Mouse (Mus musculus) liver, embryonic 16.5 days (tissue): ENCODE results near the gene AL731706.2. TPM values are rescaled to one million over a fixed set of nuclear protein-coding genes. Genes with fewer than 3 reads are reported as not detected.

Source experiments
- ATAC-seq: fragments of 200-750 bp; cut with Nextera tagmentation; 2 replicates; pipeline ENCODE4 v1.8.0; 2017; ENCODE audit warnings: low read depth, mild to moderate bottlenecking, moderate number of reproducible peaks, moderate library complexity
- H3K27ac ChIP-seq: fragments of 300-500 bp; sonication (generic); 2 replicates; pipeline ENCODE4 v1.5.1; 2014; ENCODE audit warnings: mild to moderate bottlenecking, low read length
- H3K27me3 ChIP-seq: fragments of 300-500 bp; sonication (generic); 2 replicates; pipeline ENCODE4 v1.6.1; 2014; ENCODE audit warnings: low read depth, low read length, mixed read lengths; ENCODE audit not compliant: control insufficient read depth, insufficient read depth
- H3K36me3 ChIP-seq: fragments of 300-500 bp; sonication (generic); 2 replicates; pipeline ENCODE4 v1.6.1; 2014; ENCODE audit warnings: mild to moderate bottlenecking; ENCODE audit not compliant: control insufficient read depth, insufficient read depth
- H3K4me1 ChIP-seq: fragments of 300-500 bp; sonication (generic); 2 replicates; pipeline ENCODE4 v1.6.1; 2014; ENCODE audit warnings: low read depth, low read length, mixed read lengths; ENCODE audit not compliant: control insufficient read depth
- H3K4me2 ChIP-seq: fragments of 300-500 bp; sonication (generic); 2 replicates; pipeline ENCODE4 v1.6.1; 2014; ENCODE audit warnings: low read depth, low read length, mixed read lengths
- H3K4me3 ChIP-seq: fragments of 300-500 bp; sonication (generic); 2 replicates; pipeline ENCODE4 v1.5.1; 2014; ENCODE audit warnings: low read depth, mild to moderate bottlenecking, low read length
- H3K9ac ChIP-seq: fragments of 300-500 bp; sonication (generic); 2 replicates; pipeline ENCODE4 v1.6.1; 2014; ENCODE audit warnings: low read depth, low read length
- H3K9me3 ChIP-seq: fragments of 300-500 bp; sonication (generic); replicated peaks from 2 replicates; pipeline ENCODE4 v1.6.1; 2016; ENCODE audit warnings: low read length; ENCODE audit not compliant: control insufficient read depth
- WGBS: fragments of 180-500 bp; shearing (Covaris S2); extraction: QIAGEN DNeasy Blood & Tissue Kit; methylation state at CpG from one replicate; pipeline ENCODE4 v1.1.7; 2014; ENCODE audit not compliant: insufficient replicate concordance; 5-methylcytosine and 5-hydroxymethylcytosine counted together
- polyA plus RNA-seq: library from polyadenylated mRNA; unstranded; fragments of >200 nt; fragmentation: Nextera tagmentation; extraction: Ambion mirVana; gene quantifications from 2 replicates; pipeline ENCODE4 v1.2.1, GENCODE M21; 2015

The AL731706.2 gene
- 14.6 and 16.3 TPM in 2 replicates for polyA plus RNA-seq

GRCm38 (mm10) chr2:136885579-136885978, at the start of gene AL731706.2:
Gene AL731706.2 (minus strand): TSS chr2:136885679.
- no peak for ATAC-seq
- H3K9ac ChIP-seq: no peak within 1 kb of the TSS
- no peak within 1 kb of the TSS for H3K27ac ChIP-seq
- no peaks in the 10 kb centered on the region for H3K9me3 ChIP-seq
- 67% methylated on average over 2 of the region's 2 CpGs for WGBS
- H3K4me1 ChIP-seq: peaks cover 6% of the 10 kb centered on the region
- H3K27me3 ChIP-seq: no peaks in the 10 kb centered on the region
- peaks cover 12% of the 10 kb centered on the region for H3K36me3 ChIP-seq
- H3K4me3 ChIP-seq: no peak within 1 kb of the TSS
- H3K4me2 ChIP-seq: no peak within 1 kb of the TSS

GRCm38 (mm10) chr2:136921003-136921408, 35.5 kb upstream of the AL731706.2 start:
- Histone ChIP-seq H3K4me1 (peaks cover 10% of the 10 kb centered on the region), H3K4me3 (no peak overlapping the region), H3K4me2 (peak overlapping the region; percentile 19; the same call in 1 of the 2 replicates), H3K27ac (peak overlapping the region; percentile 71), H3K36me3 (no peaks in the 10 kb centered on the region), H3K9me3 (no peaks in the 10 kb centered on the region), H3K9ac (no peak overlapping the region), H3K27me3 (no peaks in the 10 kb centered on the region)
- ATAC-seq: peak; percentile 94
- WGBS: 33% methylated on average over 4 of the region's 4 CpGs

GRCm38 (mm10) chr2:136920257-136920993, 34.9 kb upstream of the AL731706.2 start:
- Histone ChIP-seq H3K9me3 (no peaks in the 10 kb centered on the region), H3K27ac (peak overlapping the region; percentile 80), H3K9ac (no peak overlapping the region), H3K27me3 (no peaks in the 10 kb centered on the region), H3K4me1 (peaks cover 10% of the 10 kb centered on the region), H3K4me3 (no peak overlapping the region), H3K36me3 (no peaks in the 10 kb centered on the region), H3K4me2 (no peak overlapping the region)
- WGBS: 52% methylated on average over 3 of the region's 3 CpGs
- ATAC-seq: peak; percentile 17; the same call in 1 of the 2 replicates

GRCm38 (mm10) chr2:136919433-136919832, 34.0 kb upstream of the AL731706.2 start:
- no peaks in the 10 kb centered on the region for H3K27me3 ChIP-seq
- 80% methylated on average over 1 of the region's 1 CpGs for WGBS
- H3K9me3 ChIP-seq: no peaks in the 10 kb centered on the region
- no peak overlapping the region for H3K4me3 ChIP-seq
- no peak overlapping the region for H3K9ac ChIP-seq
- peaks cover 10% of the 10 kb centered on the region for H3K4me1 ChIP-seq
- no peak overlapping the region for H3K27ac ChIP-seq
- no peaks in the 10 kb centered on the region for H3K36me3 ChIP-seq
- no peak for ATAC-seq
- no peak overlapping the region for H3K4me2 ChIP-seq

GRCm38 (mm10) chr2:136914334-136914902, 28.9 kb upstream of the AL731706.2 start:
- Histone ChIP-seq H3K4me2 (no peak overlapping the region), H3K27me3 (no peaks in the 10 kb centered on the region), H3K36me3 (no peaks in the 10 kb centered on the region), H3K9ac (no peak overlapping the region), H3K27ac (no peak overlapping the region), H3K9me3 (no peaks in the 10 kb centered on the region), H3K4me3 (no peak overlapping the region), H3K4me1 (no peaks in the 10 kb centered on the region)
- 45% methylated on average over 3 of the region's 3 CpGs for WGBS
- ATAC-seq: no peak

GRCm38 (mm10) chr2:136913021-136913420, 27.5 kb upstream of the AL731706.2 start:
- Histone ChIP-seq H3K9ac (no peak overlapping the region), H3K27me3 (no peaks in the 10 kb centered on the region), H3K9me3 (no peaks in the 10 kb centered on the region), H3K4me2 (no peak overlapping the region), H3K27ac (no peak overlapping the region), H3K36me3 (no peaks in the 10 kb centered on the region), H3K4me3 (no peak overlapping the region), H3K4me1 (no peaks in the 10 kb centered on the region)
- no peak for ATAC-seq
- 90% methylated on average over 3 of the region's 3 CpGs for WGBS

- ATAC-seq: 0 out of 2 replicates have a peak, but pooled peaks have one; percentile 13
- H3K9me3 ChIP-seq: no peaks in the 10 kb centered on the region
- no peaks in the 10 kb centered on the region for H3K27me3 ChIP-seq
- H3K4me3 ChIP-seq: no peak overlapping the region
- H3K4me2 ChIP-seq: no peak overlapping the region
- no peaks in the 10 kb centered on the region for H3K4me1 ChIP-seq
- H3K27ac ChIP-seq: no peak overlapping the region
- no peaks in the 10 kb centered on the region for H3K36me3 ChIP-seq
- 20% methylated on average over 4 of the region's 4 CpGs for WGBS
- H3K9ac ChIP-seq: no peak overlapping the region
Observed at GRCm38 (mm10) chr2:136911958-136912411, 26.5 kb upstream of the AL731706.2 start.

GRCm38 (mm10) chr2:136909298-136909697, 23.8 kb upstream of the AL731706.2 start:
- Histone ChIP-seq H3K4me3 (no peak overlapping the region), H3K4me1 (no peaks in the 10 kb centered on the region), H3K9me3 (no peaks in the 10 kb centered on the region), H3K9ac (no peak overlapping the region), H3K27ac (no peak overlapping the region), H3K36me3 (0 out of 2 replicates have a peak, but pooled peaks cover 2% of the 10 kb centered on the region), H3K4me2 (no peak overlapping the region), H3K27me3 (no peaks in the 10 kb centered on the region)
- peak; percentile 43; the same call in 1 of the 2 replicates for ATAC-seq
- WGBS: 44% methylated on average over 2 of the region's 2 CpGs

GRCm38 (mm10) chr2:136908596-136908995, 23.1 kb upstream of the AL731706.2 start:
- ATAC-seq: no peak
- no peak overlapping the region for H3K27ac ChIP-seq
- no peaks in the 10 kb centered on the region for H3K4me1 ChIP-seq
- no peak overlapping the region for H3K9ac ChIP-seq
- no peaks in the 10 kb centered on the region for H3K27me3 ChIP-seq
- 68% methylated on average over 3 of the region's 3 CpGs for WGBS
- no peak overlapping the region for H3K4me3 ChIP-seq
- H3K4me2 ChIP-seq: no peak overlapping the region
- 0 out of 2 replicates have a peak, but pooled peaks cover 2% of the 10 kb centered on the region for H3K36me3 ChIP-seq
- no peaks in the 10 kb centered on the region for H3K9me3 ChIP-seq
